In genomic region chr10:8884565-8884964, GRCm38 (mm10) we compare ENCODE assay signal across 9 mouse cellular contexts. TPM values are rescaled to one million over a fixed set of nuclear protein-coding genes. Genes with fewer than 3 reads are reported as not detected.
DNase-seq lines count a peak whose midpoint lies in the region; ATAC-seq lines count a peak whose summit lies in the region.
"Had no signal": no experiment of that assay in that cellular context is flagged by ENCODE, and none has a peak within 500 bp of the region (broad histone marks: within the 10 kb centered on the region; RNA-seq: fewer than 3 reads in every experiment).

No protein-coding gene starts in this region.

- 0 out of 2 replicates have a peak overlapping the region, but pooled peaks have one; percentile 5 for H3K27ac ChIP-seq in heart, embryonic 13.5 days (replicated peaks)
- H3K27ac ChIP-seq in brown adipose tissue, adult 24 weeks (replicated peaks; ENCODE audit: low read depth, low read length), result peak overlapping the region; percentile 94
- no peak overlapping the region for H3K27ac ChIP-seq in hindbrain, embryonic 13.5 days
- H3K27ac ChIP-seq in midbrain, embryonic 10.5 days (replicated peaks), result no peak overlapping the region

- no peaks in the 10 kb centered on the region for H3K36me3 ChIP-seq in heart, embryonic 13.5 days
- no peaks in the 10 kb centered on the region for H3K36me3 ChIP-seq in hindbrain, embryonic 13.5 days
- H3K36me3 ChIP-seq in midbrain, embryonic 10.5 days, result 0 out of 2 replicates have a peak, but pooled peaks cover 4% of the 10 kb centered on the region

- 48% methylated on average over 5 of the region's 5 CpGs for WGBS in heart, embryonic 13.5 days
- 49% methylated on average over 5 of the region's 5 CpGs for WGBS in hindbrain, embryonic 13.5 days
- WGBS in midbrain, embryonic 10.5 days, result 33% methylated on average over 5 of the region's 5 CpGs

- no peak for DNase-seq in heart, postnatal 10 days
- DNase-seq in midbrain, embryonic 10.5 days (ENCODE audit: low spot score), result no peak
- DNase-seq in cerebellum, adult 18-20 months, result no peak
- no peak for DNase-seq in left cerebral cortex, adult 18-20 months (ENCODE audit: low spot score in 2 of 2)
- no peak for DNase-seq in thymus, postnatal 36 days
- DNase-seq: thymus, adult 2 months had no signal

- peak overlapping the region; percentile 88; the same call in 1 of the 2 replicates for H3K9ac ChIP-seq in heart, embryonic 13.5 days
- H3K9ac ChIP-seq in hindbrain, embryonic 13.5 days, result no peak overlapping the region

- ATAC-seq in heart, embryonic 13.5 days (ENCODE audit: extremely low read depth, insufficient number of reproducible peaks, low FRiP score, low TSS enrichment), result no peak
- no peak for ATAC-seq in hindbrain, embryonic 13.5 days (ENCODE audit: low FRiP score)

- H3K4me3 ChIP-seq in heart, embryonic 13.5 days, result peak overlapping the region; percentile 79
- peak overlapping the region; percentile 89 for H3K4me3 ChIP-seq in brown adipose tissue, adult 24 weeks (ENCODE audit: insufficient read depth, low read depth, low read length)
- H3K4me3 ChIP-seq in hindbrain, embryonic 13.5 days, result peak overlapping the region; percentile 70; the same call in 1 of the 2 replicates
- peak overlapping the region; percentile 82 for H3K4me3 ChIP-seq in midbrain, embryonic 10.5 days

- H3K4me1 ChIP-seq in heart, embryonic 13.5 days, result peaks cover 38% of the 10 kb centered on the region
- H3K4me1 ChIP-seq in brown adipose tissue, adult 24 weeks (ENCODE audit: control insufficient read depth, insufficient read depth, insufficient read length, low read length), result peaks cover 16% of the 10 kb centered on the region
- peaks cover 7% of the 10 kb centered on the region for H3K4me1 ChIP-seq in hindbrain, embryonic 13.5 days (replicated peaks)
- peaks cover 65% of the 10 kb centered on the region for H3K4me1 ChIP-seq in midbrain, embryonic 10.5 days

- peak overlapping the region; percentile 72 for H3K4me2 ChIP-seq in heart, embryonic 13.5 days
- H3K4me2 ChIP-seq in hindbrain, embryonic 13.5 days, result peak overlapping the region; percentile 95

- intact Hi-C loops in heart, postnatal 10 days (cut with DNase I), result loop anchor here (5.0 kb wide), 1 partner anchor 52 kb away; no protein-coding TSS in a partner anchor

- no peaks in the 10 kb centered on the region for H3K9me3 ChIP-seq in heart, embryonic 13.5 days
- no peaks in the 10 kb centered on the region for H3K9me3 ChIP-seq in hindbrain, embryonic 13.5 days
- H3K9me3 ChIP-seq in midbrain, embryonic 10.5 days (replicated peaks), result no peaks in the 10 kb centered on the region

- no peaks in the 10 kb centered on the region for H3K27me3 ChIP-seq in heart, embryonic 13.5 days (replicated peaks)
- peaks cover 14% of the 10 kb centered on the region for H3K27me3 ChIP-seq in hindbrain, embryonic 13.5 days
- peaks cover 15% of the 10 kb centered on the region for H3K27me3 ChIP-seq in midbrain, embryonic 10.5 days (ENCODE audit: low read depth, poor library complexity, severe bottlenecking)

RNA-seq across cellular contexts. Expression of gene Sash1, which starts 1.3 kb away (rescaled TPM):
- polyA plus RNA-seq in heart, embryonic 13.5 days (2015; fragmentation: Nextera tagmentation; extraction: Ambion mirVana), result 3.3 and 3.5 TPM in 2 replicates
- total RNA-seq in heart, postnatal 10 days (2021), result 10 to 100 TPM; 53.8 to 63.6 TPM
- 14.1 and 18.2 TPM in 2 replicates for polyA plus RNA-seq in brown adipose tissue, adult 24 weeks (2012; ENCODE audit: insufficient read depth, insufficient read length, missing spikeins)
- polyA plus RNA-seq in hindbrain, embryonic 13.5 days (2015; fragmentation: Nextera tagmentation; extraction: Ambion mirVana), result 4.3 and 4.4 TPM in 2 replicates
- polyA plus RNA-seq in midbrain, embryonic 10.5 days (2016; fragmentation: Nextera tagmentation; extraction: Ambion mirVana), result 3.1 and 3.3 TPM in 2 replicates
- 10 to 100 TPM; 44.3 to 53.6 TPM for total RNA-seq in left cerebral cortex, adult 18-20 months (2021)

Comparison
In these comparisons a context has a peak if more than half of its experiments do, and no peak if none do; other contexts are left out.
1. H3K27ac ChIP-seq: peak in heart, embryonic 13.5 days (single experiment) and brown adipose tissue, adult 24 weeks (single experiment); none in hindbrain, embryonic 13.5 days (single experiment) and midbrain, embryonic 10.5 days (single experiment).
2. Peak in every context shown above with its lines, with median percentiles within 50 percentile points of each other: H3K4me3 ChIP-seq.